Mouse (Mus musculus): ENCODE data around the gene Npdc1.

Npdc1 gene
- long read RNA-seq, experiment 1, transcript Npdc1-202 (9 exons, 1,485 nt), result major isoform, 104 of 130 reads
- long read RNA-seq, experiment 1, partial matches to known transcripts, result 14 of 130 reads
- long read RNA-seq, experiment 1, other reads (novel, unspliced or antisense), result 11 of 130 reads
- long read RNA-seq, experiment 2, transcript Npdc1-202 (9 exons, 1,485 nt), result major isoform, 96 of 123 reads
- long read RNA-seq, experiment 2, partial matches to known transcripts, result 19 of 123 reads
- long read RNA-seq, experiment 2, other reads (novel, unspliced or antisense), result 6 of 123 reads

DNA sequence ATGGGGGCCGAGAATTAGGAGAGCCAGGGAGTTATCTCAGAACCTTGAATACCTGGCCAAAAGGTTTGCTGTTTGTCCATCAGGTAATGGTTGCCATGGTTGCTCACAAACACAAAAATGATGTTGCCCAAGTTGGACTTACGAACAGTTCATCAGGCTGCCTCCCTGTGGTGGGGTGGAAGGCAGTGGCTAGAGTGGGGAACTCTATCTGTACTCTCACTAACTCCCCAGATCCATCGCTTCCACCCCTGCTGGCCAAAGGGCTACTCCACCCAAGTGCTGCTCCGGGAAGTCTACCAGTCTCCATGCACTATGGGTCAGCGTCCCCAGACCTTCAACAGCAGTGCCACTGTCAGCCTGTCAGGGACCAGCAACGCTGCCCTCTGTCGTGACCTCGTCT lies at the start of gene Npdc1:
TSS of gene Npdc1 (plus strand) at position 301 of the 400 bp plus-strand sequence.
- intact Hi-C loops (cut with DNase I), result no loop called here

GRCm38 (mm10) chr2:25349499-25349898 lies 49.7 kb upstream of the Npdc1 start:
- intact Hi-C loops (cut with DNase I), result no loop called here

DNA sequence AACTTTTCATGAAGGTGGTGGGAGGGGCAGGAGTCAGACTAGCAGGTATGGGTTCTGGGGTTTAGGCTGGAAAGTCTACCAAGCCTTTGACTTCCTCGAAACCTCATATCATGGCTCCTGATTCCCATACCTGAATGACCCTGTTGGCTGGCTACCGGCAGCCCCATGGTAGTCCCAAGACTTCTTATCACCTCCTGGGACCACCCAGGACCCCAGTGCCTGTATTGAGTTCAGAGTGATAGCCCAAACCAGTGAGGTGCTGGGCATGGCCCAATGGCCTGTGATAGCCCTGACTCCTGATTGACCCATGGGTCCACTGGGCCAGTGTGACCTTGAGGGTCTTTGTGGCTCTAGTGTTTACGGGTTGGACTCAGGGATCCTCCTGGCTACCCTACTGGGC lies 48.5 kb upstream of the Npdc1 start:
- intact Hi-C loops (cut with DNase I), result no loop called here

GRCm38 (mm10) chr2:25354211-25354610 lies 44.9 kb upstream of the Npdc1 start:
- intact Hi-C loops (cut with DNase I), result no loop called here

- intact Hi-C loops (cut with DNase I), result no loop called here
These were observed 43.6 kb upstream of the Npdc1 start for GRCm38 (mm10) chr2:25355419-25356066.

GRCm38 (mm10) chr2:25356208-25357079 lies 42.7 kb upstream of the Npdc1 start, which contains the start of gene Dpp7:
Dpp7 (minus strand) TSS chr2:25356359.
- intact Hi-C loops (cut with DNase I), result no loop called here

- intact Hi-C loops (cut with DNase I), result no loop called here
These were observed 39.3 kb upstream of the Npdc1 start for GRCm38 (mm10) chr2:25359848-25360247.

DNA sequence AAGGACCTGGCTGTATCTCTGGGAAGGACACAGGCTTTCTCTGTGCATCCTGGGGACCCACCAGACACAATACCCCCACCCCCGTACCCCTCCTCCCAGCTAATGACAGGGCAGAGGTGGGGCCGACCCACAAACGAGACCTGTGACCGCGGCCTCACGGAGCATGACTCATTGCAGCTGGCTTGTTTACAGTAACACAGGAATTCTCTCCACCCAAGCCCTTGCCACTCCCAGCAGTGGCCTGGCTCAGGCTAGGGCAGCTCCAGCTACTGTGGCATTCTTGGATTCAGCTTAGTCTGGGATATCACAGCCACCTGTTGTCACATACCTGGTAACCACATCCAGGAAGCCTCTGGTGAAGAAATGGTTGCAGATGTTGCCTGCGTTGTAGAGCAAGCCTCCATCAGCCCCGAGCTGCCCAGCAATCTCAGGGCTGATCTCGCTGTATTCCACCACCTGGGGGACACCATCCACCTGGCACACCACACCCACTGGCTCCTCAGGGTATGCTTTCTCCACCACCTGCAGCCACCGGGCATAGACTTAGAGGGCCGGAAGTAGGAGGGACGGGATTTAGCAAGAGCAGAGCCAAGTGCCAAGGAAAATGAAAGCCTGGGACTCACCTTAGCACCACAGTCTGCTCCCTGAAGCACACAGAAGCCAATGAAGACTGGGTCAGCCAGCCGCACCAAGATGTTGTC lies 35.5 kb upstream of the Npdc1 start:
- intact Hi-C loops (cut with DNase I), result no loop called here

DNA sequence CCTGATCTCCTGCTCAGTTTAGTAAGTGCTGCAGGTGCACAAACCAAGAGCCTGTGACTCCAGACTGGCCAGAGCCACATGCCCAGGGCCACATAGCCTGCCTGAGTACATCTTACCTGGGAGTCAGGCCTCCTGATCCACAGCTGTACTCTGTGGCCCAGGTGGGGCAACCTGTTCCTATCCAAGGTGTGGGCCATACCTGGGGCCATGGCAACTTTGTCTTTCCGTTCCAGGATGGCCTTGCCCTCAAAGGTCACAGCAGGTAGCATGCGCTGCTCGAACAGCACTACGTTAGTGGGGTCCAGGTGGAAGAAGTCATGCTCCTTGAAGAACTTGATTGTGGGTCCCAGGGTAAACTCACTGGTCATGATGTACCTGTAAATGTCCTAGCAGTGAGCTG lies 34.8 kb upstream of the Npdc1 start:
- intact Hi-C loops (cut with DNase I), result no loop called here

GRCm38 (mm10) chr2:25364761-25365090 lies 34.4 kb upstream of the Npdc1 start:
- intact Hi-C loops (cut with DNase I), result no loop called here

DNA sequence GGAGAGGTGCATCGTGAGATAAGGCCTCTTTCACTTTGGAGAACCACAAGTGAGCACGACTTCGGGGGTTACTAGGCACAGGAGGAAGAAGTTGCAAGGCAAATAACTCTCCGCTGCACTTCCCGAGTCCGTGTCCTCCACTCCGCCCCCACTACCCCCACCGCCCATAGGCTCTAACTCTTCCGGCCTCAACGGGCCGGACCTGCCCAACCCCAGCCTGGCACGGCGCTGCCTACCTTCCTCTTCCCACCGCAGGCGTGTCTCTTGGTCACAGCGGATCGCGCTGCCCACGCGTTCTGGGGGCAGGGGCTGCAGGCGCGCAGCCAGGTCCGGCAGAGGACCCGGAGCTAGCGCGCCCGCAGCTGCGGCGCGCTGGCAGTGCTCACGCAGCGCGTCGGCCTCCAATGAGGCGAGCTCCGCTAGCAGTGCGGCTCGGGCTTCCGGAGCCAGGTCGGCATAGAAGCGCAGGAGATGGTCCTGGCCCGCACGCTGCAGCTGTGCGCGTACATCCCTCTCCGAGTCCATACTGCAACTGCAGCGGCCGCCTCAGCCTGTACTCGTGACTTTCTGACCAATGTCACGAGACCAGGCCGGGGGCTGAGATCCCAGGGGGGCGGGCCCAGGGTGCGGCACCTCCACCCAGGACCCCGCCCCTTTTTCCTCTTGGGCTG lies 33.9 kb upstream of the Npdc1 start, which contains the start of gene Uap1l1:
TSS of gene Uap1l1 (minus strand) at position 592 of the 671 bp plus-strand sequence.
- intact Hi-C loops (cut with DNase I), result no loop called here

- intact Hi-C loops (cut with DNase I), result no loop called here
These were observed 29.2 kb upstream of the Npdc1 start for GRCm38 (mm10) chr2:25369996-25370395.

DNA sequence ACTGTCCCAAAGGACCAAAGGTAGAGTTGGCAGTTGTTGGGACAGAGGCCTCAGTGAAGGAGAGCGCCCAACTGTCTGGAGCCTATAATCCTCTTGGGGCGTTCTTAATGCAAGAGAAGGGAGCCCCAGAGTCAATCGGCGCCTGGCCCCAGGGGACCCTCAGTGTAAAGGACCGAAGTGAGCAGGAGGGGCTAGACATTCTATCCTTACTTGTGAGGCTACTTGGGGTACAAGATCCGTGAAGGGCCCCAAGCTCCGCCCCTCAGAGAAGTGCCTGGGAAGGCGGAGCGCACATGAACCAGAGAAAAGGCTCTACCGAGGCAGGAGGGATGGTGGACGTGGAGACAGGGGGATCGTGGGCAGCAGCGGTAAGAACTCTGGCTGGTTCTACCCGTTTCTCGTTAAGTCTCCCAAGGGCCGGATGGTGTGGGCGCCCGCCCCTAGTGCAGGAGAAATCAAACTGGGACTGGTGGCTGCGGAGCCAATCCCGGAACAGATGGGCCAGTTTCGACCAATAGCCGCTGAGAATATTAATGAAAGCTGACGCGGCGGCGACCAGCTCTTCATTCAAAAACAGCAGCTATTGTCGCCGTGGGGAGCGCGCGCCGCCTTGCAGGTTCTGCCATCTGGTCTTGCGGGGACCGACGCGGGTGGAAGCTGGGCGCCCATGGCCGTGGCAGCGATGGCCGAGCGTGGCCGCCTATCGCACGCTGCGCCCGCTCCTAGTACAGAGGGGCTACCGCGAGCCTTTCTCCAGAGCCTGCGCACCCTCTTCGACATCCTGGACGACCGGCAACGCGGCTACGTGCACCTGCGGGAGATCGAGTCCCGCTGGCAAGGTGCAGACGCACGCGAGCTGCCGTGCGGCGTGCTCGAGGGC lies 27.1 kb upstream of the Npdc1 start, which contains the start of gene Sapcd2:
TSS of gene Sapcd2 (plus strand) at position 558 of the 880 bp plus-strand sequence.
- intact Hi-C loops (cut with DNase I), result no loop called here

DNA sequence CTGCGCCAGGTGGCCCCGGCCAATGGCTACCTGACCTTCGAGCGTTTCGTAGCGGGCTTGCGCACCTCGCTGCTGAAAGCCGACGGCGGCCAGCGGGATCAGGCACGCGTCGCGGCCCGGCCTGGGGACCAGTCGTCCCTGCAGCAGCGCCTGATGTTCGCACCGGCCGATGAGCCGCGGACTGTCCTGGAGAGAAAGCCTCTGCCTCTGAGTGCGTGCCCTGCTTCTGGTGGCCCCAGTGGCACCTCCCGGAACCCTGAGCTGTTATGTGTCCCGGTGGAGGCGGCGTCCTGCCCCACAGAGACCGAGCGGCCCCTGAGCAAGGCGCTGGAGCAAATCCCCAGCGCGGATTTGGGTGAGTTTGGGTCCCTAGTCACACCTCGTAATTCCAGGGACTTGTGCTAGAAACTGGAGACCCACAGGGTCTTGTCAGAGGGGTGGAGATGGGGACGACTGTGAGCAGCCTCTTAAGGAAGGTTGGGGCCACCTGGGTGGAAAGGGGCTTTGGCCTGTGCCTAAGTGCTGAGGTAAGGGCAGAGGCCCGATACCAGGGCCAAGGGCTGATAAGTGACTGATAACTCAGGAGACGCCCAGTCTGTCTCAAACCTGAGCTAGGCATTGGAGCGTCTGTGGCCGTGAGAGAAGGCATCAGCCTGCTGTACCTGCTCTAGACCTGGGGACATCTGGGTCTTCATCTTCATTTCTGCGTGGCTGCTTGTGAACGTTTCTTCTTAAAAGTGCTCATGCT lies 26.3 kb upstream of the Npdc1 start:
- intact Hi-C loops (cut with DNase I), result no loop called here

DNA sequence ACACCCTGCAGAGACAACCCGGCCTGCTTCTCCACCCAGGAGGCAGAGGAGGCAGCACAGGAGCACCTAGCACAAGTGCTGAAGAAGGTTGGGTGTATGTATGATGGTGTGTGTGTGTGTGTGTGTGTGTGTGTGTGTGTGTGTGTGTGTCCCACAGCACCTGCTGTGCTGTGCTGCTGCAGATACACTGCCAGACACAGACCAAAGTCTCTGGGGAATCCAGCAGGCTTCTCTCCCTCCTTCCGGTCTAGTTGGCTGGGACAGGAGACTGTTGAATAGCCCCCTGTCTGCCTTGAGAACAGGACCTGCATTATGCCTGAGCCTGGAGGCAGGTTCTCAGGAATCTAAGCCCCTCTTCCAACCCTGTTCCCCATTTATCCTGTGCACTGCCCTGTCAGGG lies 25.7 kb upstream of the Npdc1 start:
- intact Hi-C loops (cut with DNase I), result no loop called here

- intact Hi-C loops (cut with DNase I), result no loop called here
These were observed 22.6 kb upstream of the Npdc1 start for GRCm38 (mm10) chr2:25376589-25376988.

DNA sequence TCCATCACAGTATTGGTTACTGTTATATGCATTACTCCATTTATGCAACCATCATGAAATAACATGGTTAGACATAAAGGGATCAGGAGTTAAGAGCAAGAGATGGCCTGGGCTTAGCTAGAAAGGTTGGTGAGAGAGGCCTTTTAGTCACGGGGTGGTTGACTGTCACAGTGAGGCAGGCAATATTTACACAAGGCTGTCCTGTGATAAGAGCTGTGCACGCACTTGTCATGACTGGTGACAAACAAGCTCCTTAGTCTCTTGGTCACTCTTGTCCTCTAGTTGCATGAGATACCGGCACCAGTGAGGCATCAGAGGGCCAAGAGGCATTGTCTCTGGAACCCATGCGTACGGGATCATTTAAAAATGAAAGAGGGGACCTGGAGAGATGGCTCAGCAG lies 14.7 kb upstream of the Npdc1 start:
- intact Hi-C loops (cut with DNase I), result no loop called here

- intact Hi-C loops (cut with DNase I), result no loop called here
These were observed 7.9 kb upstream of the Npdc1 start for GRCm38 (mm10) chr2:25391266-25391665.

Measured in adrenal gland (tissue).